Mouse (Mus musculus) liver, adult 2 months (tissue): ENCODE data around the gene Gm20388. TPM values are rescaled to one million over a fixed set of nuclear protein-coding genes. Genes with fewer than 3 reads are reported as not detected.

Experiments used
- DNase-seq: peaks from one replicate; pipeline ENCODE4 v3.0.0-alpha.2; 2011; ENCODE audit warnings: low read depth, low spot score; ENCODE audit errors: extremely low read depth
- H3K27ac ChIP-seq: fragments of 200-500 bp; replicated peaks from 2 replicates; pipeline ENCODE4 v1.5.1; 2012; ENCODE audit warnings: low read depth, mild to moderate bottlenecking, control low read depth, inconsistent platforms, low read length; ENCODE audit not compliant: insufficient read depth
- H3K27me3 ChIP-seq: fragments of 200-500 bp; 2 replicates; pipeline ENCODE4 v1.6.1; 2012; ENCODE audit warnings: mild to moderate bottlenecking, moderate library complexity, low read length, inconsistent platforms; ENCODE audit not compliant: control insufficient read depth, insufficient read depth
- H3K36me3 ChIP-seq: fragments of 200-500 bp; 2 replicates; pipeline ENCODE4 v1.6.1; 2012; ENCODE audit warnings: low read length, inconsistent platforms; ENCODE audit not compliant: control insufficient read depth, insufficient read depth
- H3K4me1 ChIP-seq: fragments of 200-500 bp; 2 replicates; pipeline ENCODE4 v1.6.1; 2011; ENCODE audit warnings: low read length; ENCODE audit not compliant: control insufficient read depth, insufficient read depth
- H3K4me3 ChIP-seq: fragments of 200-500 bp; 2 replicates; pipeline ENCODE4 v1.5.1; 2011; ENCODE audit warnings: low read depth, mild to moderate bottlenecking, control low read depth, low read length, moderate library complexity; ENCODE audit not compliant: insufficient read depth
- H3K79me2 ChIP-seq: fragments of 200-500 bp; 2 replicates; pipeline ENCODE4 v1.6.1; 2012; ENCODE audit warnings: inconsistent platforms, mild to moderate bottlenecking, low read length, moderate library complexity; ENCODE audit not compliant: control insufficient read depth, insufficient read depth
- H3K9ac ChIP-seq: fragments of 200-500 bp; 2 replicates; pipeline ENCODE4 v1.6.1; 2012; ENCODE audit warnings: low read depth, mild to moderate bottlenecking, control low read depth, inconsistent platforms, low read length
- CTCF ChIP-seq: fragments of 200-500 bp; IDR thresholded peaks from 2 replicates; pipeline ENCODE4 v1.5.1; 2011; ENCODE audit warnings: low read depth, low read length, control low read depth
- POLR2A ChIP-seq: fragments of 200-500 bp; IDR thresholded peaks from 2 replicates; pipeline ENCODE4 v1.6.1; 2011; ENCODE audit warnings: low read length, control low read depth; ENCODE audit not compliant: insufficient read depth; ENCODE audit errors: extremely low read depth
- WGBS: fragments of 180-500 bp; shearing (Covaris S2); methylation state at CpG from one replicate; pipeline ENCODE4 v1.1.7; 2018; 5-methylcytosine and 5-hydroxymethylcytosine counted together
- polyA plus RNA-seq: library from polyadenylated mRNA; depleted of rRNA; stranded (reverse); fragments of >200 nt; gene quantifications from 2 replicates; pipeline ENCODE4 v1.2.3, GENCODE M21; 2012
- total RNA-seq: library from RNA; depleted of rRNA; stranded (reverse); fragments of >200 nt; gene quantifications from 2 replicates; pipeline ENCODE4 v1.2.3, GENCODE M21; 2014

Gm20388 gene
- total and polyA plus RNA-seq, 2 experiments = 6.4 to 19.9 TPM

- Histone ChIP-seq H3K4me3 (no peak overlapping the region), H3K4me1 (peaks cover 7% of the 10 kb centered on the region), H3K27ac (no peak overlapping the region), H3K36me3 (no peaks in the 10 kb centered on the region), H3K27me3 (no peaks in the 10 kb centered on the region), H3K79me2 (no peaks in the 10 kb centered on the region), H3K9ac (no peak overlapping the region)
- TF ChIP-seq POLR2A (no peak), CTCF (no peak)
- no peak for DNase-seq
- WGBS = 78% methylated on average over 9 of the region's 9 CpGs
These were observed 2705.7 kb downstream of the Gm20388 start for GRCm38 (mm10) chr8:122616181-122616905.

- DNase-seq = peak; percentile 38
- Histone ChIP-seq H3K27me3 (no peaks in the 10 kb centered on the region), H3K27ac (no peak overlapping the region), H3K79me2 (no peaks in the 10 kb centered on the region), H3K9ac (no peak overlapping the region), H3K36me3 (no peaks in the 10 kb centered on the region), H3K4me1 (no peaks in the 10 kb centered on the region), H3K4me3 (no peak overlapping the region)
- 48% methylated on average over 5 of the region's 7 CpGs for WGBS
- peak; percentile 74 for TF ChIP-seq CTCF
- TF ChIP-seq POLR2A = no peak
These were observed 2707.4 kb downstream of the Gm20388 start for GRCm38 (mm10) chr8:122617947-122618546.

GRCm38 (mm10) chr8:122618660-122619378 is 2708.2 kb downstream of the Gm20388 start:
- H3K79me2 ChIP-seq = no peaks in the 10 kb centered on the region
- 76% methylated on average over 6 of the region's 6 CpGs for WGBS
- TF ChIP-seq POLR2A (no peak), CTCF (no peak)
- no peak for DNase-seq
- no peak overlapping the region for H3K4me3 ChIP-seq
- H3K27me3 ChIP-seq = no peaks in the 10 kb centered on the region
- H3K27ac ChIP-seq = no peak overlapping the region
- H3K9ac ChIP-seq = no peak overlapping the region
- no peaks in the 10 kb centered on the region for H3K36me3 ChIP-seq
- H3K4me1 ChIP-seq = no peaks in the 10 kb centered on the region

GRCm38 (mm10) chr8:122620446-122620845 is 2709.8 kb downstream of the Gm20388 start:
- Histone ChIP-seq H3K9ac (no peak overlapping the region), H3K36me3 (no peaks in the 10 kb centered on the region), H3K4me3 (no peak overlapping the region), H3K4me1 (no peaks in the 10 kb centered on the region), H3K27me3 (no peaks in the 10 kb centered on the region), H3K27ac (no peak overlapping the region), H3K79me2 (no peaks in the 10 kb centered on the region)
- no peak for DNase-seq
- TF ChIP-seq POLR2A = no peak
- 39% methylated on average over 5 of the region's 5 CpGs for WGBS

- DNase-seq = no peak
- WGBS = 79% methylated on average over 6 of the region's 6 CpGs
These were observed 2712.1 kb downstream of the Gm20388 start, which contains the start of gene Pabpn1l for GRCm38 (mm10) chr8:122622727-122623126. Gene Pabpn1l, minus strand, starts transcription at chr8:122622739.

More at GRCm38 (mm10) chr8:122622727-122623126, 2712.1 kb downstream of the Gm20388 start, which contains the start of gene Pabpn1l:
- no peaks in the 10 kb centered on the region for H3K36me3 ChIP-seq
- no peak within 1 kb of the TSS for H3K9ac ChIP-seq
- H3K27ac ChIP-seq = no peak within 1 kb of the TSS
- no peak for TF ChIP-seq POLR2A
- no peak for TF ChIP-seq CTCF
- H3K4me1 ChIP-seq = no peaks in the 10 kb centered on the region
- no peaks in the 10 kb centered on the region for H3K79me2 ChIP-seq
- no peak within 1 kb of the TSS for H3K4me3 ChIP-seq
- no peaks in the 10 kb centered on the region for H3K27me3 ChIP-seq
